Mouse (Mus musculus): ENCODE data around the gene Zcchc17.

DNA sequence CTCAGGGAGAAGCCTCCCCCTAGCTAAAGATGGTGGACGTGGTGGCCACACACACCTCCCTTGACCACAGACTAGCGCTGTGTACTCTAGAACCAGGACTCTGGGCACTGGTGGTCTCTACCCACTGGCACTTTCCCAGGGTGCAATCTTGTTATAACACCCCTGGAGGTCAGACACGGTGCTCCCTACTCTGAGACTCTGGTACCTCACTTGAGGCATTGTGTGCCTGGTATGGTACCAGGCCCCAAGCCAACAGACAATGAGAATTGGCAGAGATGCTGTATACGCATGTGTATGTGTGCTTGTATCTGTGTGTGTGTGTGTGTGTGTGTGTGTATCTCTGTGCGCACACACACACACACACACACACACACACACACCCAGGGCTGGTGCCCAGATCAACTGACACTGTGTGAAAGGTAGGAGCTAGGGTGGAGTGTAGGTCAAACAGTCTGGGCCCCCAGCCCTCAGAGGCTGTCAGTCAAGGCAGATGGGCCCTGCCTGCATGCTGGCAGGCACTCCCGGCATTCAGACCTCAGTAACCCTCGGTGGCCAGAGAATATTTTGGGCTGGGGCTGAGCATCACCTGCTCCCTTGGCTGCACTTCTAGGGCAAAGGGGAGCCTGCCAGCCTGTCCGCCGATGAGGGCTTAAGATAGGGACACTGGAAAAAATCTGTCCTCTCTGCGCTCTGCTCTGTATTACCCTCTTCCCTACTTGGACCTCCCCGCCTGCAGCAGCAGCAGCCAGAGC lies 60.7 kb downstream of the Zcchc17 start:
- TF ChIP-seq E2F4 (IDR thresholded peaks at IDR 0.05; ENCODE audit: insufficient read depth) (no peak), POLR2A (IDR thresholded peaks at IDR 0.05; ENCODE audit: insufficient read length, low read depth) (no peak), MYOD1 (IDR thresholded peaks at IDR 0.05; ENCODE audit: control insufficient read depth in 1 of 3, insufficient read length in 2 of 3, low read depth in 2 of 3) (peak in 1 of 3 experiments; percentile 15), USF1 (IDR thresholded peaks at IDR 0.05; ENCODE audit: low read depth) (no peak), POLR2AphosphoS2 (IDR thresholded peaks at IDR 0.05; ENCODE audit: insufficient read length, low read depth) (no peak), TCF3 (IDR thresholded peaks at IDR 0.05; ENCODE audit: insufficient read length, low read depth) (no peak), TCF12 (IDR thresholded peaks at IDR 0.05; ENCODE audit: insufficient read depth, poor library complexity, severe bottlenecking) (no peak), MYOG (IDR thresholded peaks at IDR 0.05; ENCODE audit: control insufficient read depth in 1 of 3, insufficient read depth in 1 of 3, insufficient read length in 2 of 3, low read depth in 2 of 3) (peak in 1 of 3 experiments; percentile 10)

Measured in myocyte (in vitro differentiated cells).